Mouse (Mus musculus): ENCODE measurements around the gene Foxj2. TPM values are rescaled to one million over a fixed set of nuclear protein-coding genes. Genes with fewer than 3 reads are reported as not detected.

The Foxj2 gene
- polyA plus RNA-seq, 1 experiment: 14.8 TPM

GRCm38 (mm10) chr6:122843759-122844158 is 24.0 kb downstream of the Foxj2 start:
- H3K27ac ChIP-seq (ENCODE audit: insufficient read depth, low read length): no peak overlapping the region
- H3K27me3 ChIP-seq (ENCODE audit: control insufficient read depth, insufficient read depth, low read length): no peaks in the 10 kb centered on the region
- DNase-seq (ENCODE audit: low read depth in 1 of 2, low spot score in 2 of 2): no peak
- 96% methylated on average over 6 of the region's 6 CpGs for WGBS
- H3K4me3 ChIP-seq (ENCODE audit: extremely low read depth, insufficient read depth, insufficient read length): no peak overlapping the region
- TF ChIP-seq CTCF (IDR thresholded peaks at IDR 0.05; ENCODE audit: extremely low read depth, insufficient read depth, insufficient read length, insufficient replicate concordance) (no peak), POLR2A (IDR thresholded peaks at IDR 0.05; ENCODE audit: low read depth, low read length) (no peak)
- H3K36me3 ChIP-seq (ENCODE audit: control insufficient read depth, insufficient read depth, low read length): peaks cover 31% of the 10 kb centered on the region
- H3K4me1 ChIP-seq (ENCODE audit: control insufficient read depth, insufficient read depth, insufficient read length): no peaks in the 10 kb centered on the region

GRCm38 (mm10) chr6:122852696-122853095 is 33.0 kb downstream of the Foxj2 start:
- 39% methylated on average over 2 of the region's 2 CpGs for WGBS
- Histone ChIP-seq H3K27me3 (ENCODE audit: control insufficient read depth, insufficient read depth, low read length) (no peaks in the 10 kb centered on the region), H3K27ac (ENCODE audit: insufficient read depth, low read length) (no peak overlapping the region), H3K4me3 (ENCODE audit: extremely low read depth, insufficient read depth, insufficient read length) (no peak overlapping the region), H3K4me1 (ENCODE audit: control insufficient read depth, insufficient read depth, insufficient read length) (no peaks in the 10 kb centered on the region), H3K36me3 (ENCODE audit: control insufficient read depth, insufficient read depth, low read length) (no peaks in the 10 kb centered on the region)
- DNase-seq (ENCODE audit: low read depth in 1 of 2, low spot score in 2 of 2): no peak
- TF ChIP-seq POLR2A (IDR thresholded peaks at IDR 0.05; ENCODE audit: low read depth, low read length) (no peak), CTCF (IDR thresholded peaks at IDR 0.05; ENCODE audit: extremely low read depth, insufficient read depth, insufficient read length, insufficient replicate concordance) (no peak)

GRCm38 (mm10) chr6:122854552-122854951 is 34.8 kb downstream of the Foxj2 start:
- 84% methylated on average over 12 of the region's 12 CpGs for WGBS
- H3K27ac ChIP-seq (ENCODE audit: insufficient read depth, low read length): no peak overlapping the region
- H3K27me3 ChIP-seq (ENCODE audit: control insufficient read depth, insufficient read depth, low read length): no peaks in the 10 kb centered on the region
- no peaks in the 10 kb centered on the region for H3K36me3 ChIP-seq (ENCODE audit: control insufficient read depth, insufficient read depth, low read length)
- no peak for TF ChIP-seq CTCF (IDR thresholded peaks at IDR 0.05; ENCODE audit: extremely low read depth, insufficient read depth, insufficient read length, insufficient replicate concordance)
- no peak for TF ChIP-seq POLR2A (IDR thresholded peaks at IDR 0.05; ENCODE audit: low read depth, low read length)
- H3K4me3 ChIP-seq (ENCODE audit: extremely low read depth, insufficient read depth, insufficient read length): no peak overlapping the region
- H3K4me1 ChIP-seq (ENCODE audit: control insufficient read depth, insufficient read depth, insufficient read length): no peaks in the 10 kb centered on the region
- DNase-seq (ENCODE audit: low read depth in 1 of 2, low spot score in 2 of 2): no peak

- 36% methylated on average over 7 of the region's 7 CpGs for WGBS
- no peak for DNase-seq (ENCODE audit: low read depth in 1 of 2, low spot score in 2 of 2)
- Histone ChIP-seq H3K27me3 (ENCODE audit: control insufficient read depth, insufficient read depth, low read length) (no peaks in the 10 kb centered on the region), H3K27ac (ENCODE audit: insufficient read depth, low read length) (no peak within 1 kb of the TSS), H3K4me3 (ENCODE audit: extremely low read depth, insufficient read depth, insufficient read length) (no peak within 1 kb of the TSS), H3K36me3 (ENCODE audit: control insufficient read depth, insufficient read depth, low read length) (no peaks in the 10 kb centered on the region), H3K4me1 (ENCODE audit: control insufficient read depth, insufficient read depth, insufficient read length) (no peaks in the 10 kb centered on the region)
- TF ChIP-seq POLR2A (IDR thresholded peaks at IDR 0.05; ENCODE audit: low read depth, low read length) (no peak), CTCF (IDR thresholded peaks at IDR 0.05; ENCODE audit: extremely low read depth, insufficient read depth, insufficient read length, insufficient replicate concordance) (no peak)
Measured at GRCm38 (mm10) chr6:122855955-122856354, 36.2 kb downstream of the Foxj2 start, which contains the start of gene C3ar1. C3ar1 (minus strand) TSS chr6:122856161.

GRCm38 (mm10) chr6:122862434-122862833 is 42.7 kb downstream of the Foxj2 start:
- 79% methylated on average over 6 of the region's 6 CpGs for WGBS
- DNase-seq (ENCODE audit: low read depth in 1 of 2, low spot score in 2 of 2): no peak

GRCm38 (mm10) chr6:122862871-122863270 is 43.2 kb downstream of the Foxj2 start:
- DNase-seq (ENCODE audit: low read depth in 1 of 2, low spot score in 2 of 2): no peak
- no peaks in the 10 kb centered on the region for H3K4me1 ChIP-seq (ENCODE audit: control insufficient read depth, insufficient read depth, insufficient read length)
- H3K4me3 ChIP-seq (ENCODE audit: extremely low read depth, insufficient read depth, insufficient read length): no peak overlapping the region
- no peaks in the 10 kb centered on the region for H3K27me3 ChIP-seq (ENCODE audit: control insufficient read depth, insufficient read depth, low read length)
- no peak for TF ChIP-seq CTCF (IDR thresholded peaks at IDR 0.05; ENCODE audit: extremely low read depth, insufficient read depth, insufficient read length, insufficient replicate concordance)
- no peak for TF ChIP-seq POLR2A (IDR thresholded peaks at IDR 0.05; ENCODE audit: low read depth, low read length)
- H3K27ac ChIP-seq (ENCODE audit: insufficient read depth, low read length): no peak overlapping the region
- H3K36me3 ChIP-seq (ENCODE audit: control insufficient read depth, insufficient read depth, low read length): no peaks in the 10 kb centered on the region
- WGBS: 83% methylated on average over 1 of the region's 1 CpGs

More at GRCm38 (mm10) chr6:122862434-122862833, 42.7 kb downstream of the Foxj2 start:
- TF ChIP-seq POLR2A (IDR thresholded peaks at IDR 0.05; ENCODE audit: low read depth, low read length) (no peak), CTCF (IDR thresholded peaks at IDR 0.05; ENCODE audit: extremely low read depth, insufficient read depth, insufficient read length, insufficient replicate concordance) (no peak)
- no peaks in the 10 kb centered on the region for H3K27me3 ChIP-seq (ENCODE audit: control insufficient read depth, insufficient read depth, low read length)
- H3K4me3 ChIP-seq (ENCODE audit: extremely low read depth, insufficient read depth, insufficient read length): no peak overlapping the region
- H3K36me3 ChIP-seq (ENCODE audit: control insufficient read depth, insufficient read depth, low read length): no peaks in the 10 kb centered on the region
- H3K27ac ChIP-seq (ENCODE audit: insufficient read depth, low read length): no peak overlapping the region
- no peaks in the 10 kb centered on the region for H3K4me1 ChIP-seq (ENCODE audit: control insufficient read depth, insufficient read depth, insufficient read length)

GRCm38 (mm10) chr6:122867914-122868313 is 48.2 kb downstream of the Foxj2 start:
- H3K27me3 ChIP-seq (ENCODE audit: control insufficient read depth, insufficient read depth, low read length): no peaks in the 10 kb centered on the region
- TF ChIP-seq POLR2A (IDR thresholded peaks at IDR 0.05; ENCODE audit: low read depth, low read length): no peak
- peak; percentile 50; the same call in 1 of the 2 replicates for TF ChIP-seq CTCF (IDR thresholded peaks at IDR 0.05; ENCODE audit: extremely low read depth, insufficient read depth, insufficient read length, insufficient replicate concordance)
- WGBS: 66% methylated on average over 4 of the region's 4 CpGs
- no peak overlapping the region for H3K4me3 ChIP-seq (ENCODE audit: extremely low read depth, insufficient read depth, insufficient read length)
- peak in 1 of 2 experiments; percentile 17 for DNase-seq (ENCODE audit: low read depth in 1 of 2, low spot score in 2 of 2)
- H3K27ac ChIP-seq (ENCODE audit: insufficient read depth, low read length): no peak overlapping the region
- H3K4me1 ChIP-seq (ENCODE audit: control insufficient read depth, insufficient read depth, insufficient read length): peaks cover 5% of the 10 kb centered on the region
- H3K36me3 ChIP-seq (ENCODE audit: control insufficient read depth, insufficient read depth, low read length): no peaks in the 10 kb centered on the region
